Mouse (Mus musculus): ENCODE measurements around the gene Rps19.

Rps19 gene

DNA sequence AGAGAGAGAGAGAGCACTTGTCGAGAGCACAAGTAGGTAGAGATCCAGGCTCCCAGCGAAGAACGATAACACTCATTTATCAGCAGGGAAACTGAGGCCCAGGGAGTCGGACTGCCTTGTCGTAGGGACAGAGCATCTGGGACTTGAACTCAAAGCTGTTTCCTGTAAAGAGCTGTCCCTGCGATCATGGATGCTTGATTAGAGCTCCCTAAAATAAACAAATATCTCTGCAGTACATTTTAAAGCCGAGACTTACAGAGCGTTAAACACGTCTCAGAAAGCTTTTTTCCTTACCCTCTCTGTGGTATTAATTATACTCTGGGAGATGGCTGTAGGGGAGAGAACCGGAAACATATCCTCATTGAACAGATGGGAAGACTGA lies 19.3 kb downstream of the Rps19 start:
- peak in 1 of 2 experiments; percentile 46 for DNase-seq

DNA sequence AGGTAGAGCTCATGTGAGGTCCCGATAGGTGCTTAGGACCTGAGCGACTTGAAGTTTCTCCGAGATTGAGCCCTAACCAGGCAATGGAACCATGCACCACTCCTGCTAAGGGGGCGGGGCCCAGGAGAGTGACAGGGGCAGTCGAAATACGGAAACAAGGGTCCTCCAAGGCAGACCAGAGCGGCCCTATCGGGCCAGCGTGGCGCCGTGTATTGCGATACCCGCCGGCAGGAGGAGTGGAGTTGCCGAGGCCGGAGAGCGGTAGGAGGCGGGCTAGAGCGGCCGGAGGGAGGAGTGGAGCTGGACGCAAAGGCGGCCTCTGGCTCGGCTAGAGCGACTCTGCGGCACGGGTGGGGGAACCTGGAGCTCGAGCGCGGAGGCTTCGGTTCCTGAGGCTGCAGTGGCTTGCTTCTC lies 19.9 kb downstream of the Rps19 start:
- DNase-seq = peak; percentile 96 to 97

DNA sequence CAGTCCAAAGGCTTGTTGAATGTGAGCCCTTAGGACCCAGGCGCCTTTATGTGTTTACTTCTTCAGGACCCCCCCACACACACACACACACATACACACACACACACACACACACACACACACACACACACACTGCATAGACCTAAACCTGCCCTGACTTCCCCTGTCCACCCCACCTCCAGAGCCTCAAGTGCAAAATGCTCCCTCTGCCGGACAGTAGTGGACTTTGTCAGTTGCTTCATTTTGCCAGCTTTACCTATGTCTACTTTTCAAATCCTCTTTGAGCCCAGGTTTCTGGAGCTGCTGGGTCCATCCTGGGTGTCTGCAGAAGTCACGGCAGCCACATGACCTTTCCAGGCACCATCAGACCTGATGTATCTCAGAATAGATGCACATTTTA lies 20.8 kb downstream of the Rps19 start:
- peak; percentile 83 to 84 for DNase-seq

DNA sequence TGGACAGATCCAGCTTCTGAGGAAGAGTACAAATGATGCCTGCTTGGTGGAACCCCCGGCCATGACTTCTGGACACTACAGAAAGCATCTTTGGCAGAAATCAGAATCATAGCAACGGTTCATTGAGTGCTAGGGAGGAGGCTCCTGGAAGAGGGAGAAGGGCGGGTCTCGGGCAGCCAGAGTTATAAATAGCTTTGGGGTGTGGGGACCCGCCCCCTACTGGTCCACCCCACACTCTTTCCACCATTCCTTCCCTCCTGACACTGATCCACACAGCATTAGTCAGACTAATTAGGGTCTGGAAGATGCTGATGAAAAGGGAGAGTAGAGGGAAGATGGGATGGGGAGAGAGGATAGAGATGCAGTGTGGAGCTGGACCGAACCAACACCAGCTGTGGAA lies 22.4 kb downstream of the Rps19 start:
- no peak for DNase-seq

DNA sequence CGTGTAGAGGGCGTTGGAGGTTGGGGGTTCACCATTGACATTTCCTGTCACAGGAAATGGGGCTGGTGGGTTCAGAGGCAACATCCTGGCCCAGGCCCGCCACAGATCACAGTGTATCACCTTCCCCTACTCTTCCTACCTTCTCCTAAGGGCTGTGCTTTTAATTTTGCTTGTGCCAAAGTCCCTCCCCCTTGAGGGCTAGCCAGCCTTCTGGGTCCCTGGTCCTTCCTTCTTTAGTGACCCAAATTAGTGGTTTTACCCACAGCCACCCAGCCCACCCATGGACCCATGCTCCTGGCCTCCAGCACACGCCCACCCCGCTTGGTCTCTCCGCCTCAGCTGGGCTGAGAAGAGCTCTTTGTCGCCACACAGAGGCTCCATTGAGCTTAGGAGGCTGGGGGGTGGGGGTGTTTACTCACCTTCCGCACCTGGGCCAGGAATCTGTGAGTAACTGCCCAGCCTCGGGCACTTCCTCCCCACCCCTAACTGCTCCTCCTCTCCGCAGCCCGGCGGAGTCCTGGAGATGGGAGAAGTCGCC lies 23.1 kb downstream of the Rps19 start:
- DNase-seq = peak; percentile 68 to 72

DNA sequence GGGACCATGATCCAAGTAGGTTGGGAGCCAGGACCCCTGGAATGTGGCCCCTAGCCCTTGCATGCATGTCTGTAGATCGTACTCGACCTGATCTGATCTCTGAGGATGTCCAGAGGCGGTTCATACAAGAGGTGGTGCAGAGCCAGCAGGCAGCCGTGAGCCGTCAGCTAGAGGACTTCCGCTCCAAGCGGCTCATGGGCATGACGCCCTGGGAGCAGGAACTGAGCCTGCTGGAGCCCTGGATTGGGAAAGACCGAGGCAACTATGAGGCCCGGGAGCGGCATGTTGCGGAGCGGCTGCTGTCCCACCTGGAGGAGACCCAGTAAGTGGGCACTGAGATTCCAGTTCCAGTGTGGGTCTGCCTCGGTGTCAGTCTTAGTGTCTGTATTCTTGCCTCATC lies 28.3 kb downstream of the Rps19 start:
- DNase-seq = no peak

DNA sequence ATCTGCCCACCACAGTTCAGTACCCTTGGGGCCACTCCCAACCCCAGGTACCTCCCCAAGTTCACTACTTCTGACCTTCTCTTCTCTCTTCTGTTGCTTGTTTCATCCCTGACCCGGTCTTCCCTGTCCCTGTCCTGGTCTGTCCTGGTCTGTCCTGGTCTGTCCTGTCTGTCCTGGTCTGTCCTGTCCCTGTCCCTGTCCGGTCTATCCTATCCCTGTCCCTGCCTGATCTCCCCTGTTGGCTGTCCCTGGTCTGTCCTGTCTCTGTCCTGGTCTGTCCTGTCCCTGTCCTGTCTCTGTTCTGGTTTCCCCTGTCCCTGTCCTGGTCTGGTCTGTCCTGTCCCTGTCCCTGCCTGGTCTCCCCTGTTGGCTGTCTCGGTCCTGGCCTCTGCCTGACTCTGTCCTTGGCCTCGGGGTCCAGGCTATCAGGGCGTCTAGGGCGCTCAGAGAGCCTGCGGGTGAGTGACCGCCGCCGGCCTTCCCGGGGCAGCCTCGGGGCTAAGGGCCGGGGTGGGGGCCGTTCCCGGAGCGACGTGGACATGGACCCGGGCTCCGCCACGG lies 34.7 kb downstream of the Rps19 start:
- DNase-seq = no peak

DNA sequence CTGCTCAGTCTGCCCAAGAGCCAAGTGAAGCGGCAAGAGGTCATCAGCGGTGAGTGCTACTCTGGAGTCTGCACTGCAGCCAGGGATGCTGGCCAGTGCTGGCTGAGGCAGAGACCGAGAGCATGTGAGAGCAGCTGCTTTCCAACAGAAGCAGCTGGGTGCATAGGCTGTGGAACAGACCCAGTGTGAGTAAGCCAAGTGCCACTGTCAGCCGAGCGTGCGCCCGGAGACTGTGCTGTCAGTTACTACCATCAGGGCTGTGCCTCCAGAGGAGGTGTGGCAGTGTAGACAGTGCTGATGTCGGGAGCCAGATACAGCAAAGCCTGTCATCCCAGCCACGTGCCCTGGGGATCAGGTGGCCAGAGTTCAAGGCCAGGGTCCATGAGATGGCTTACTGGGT lies 35.6 kb downstream of the Rps19 start:
- DNase-seq = no peak

DNA sequence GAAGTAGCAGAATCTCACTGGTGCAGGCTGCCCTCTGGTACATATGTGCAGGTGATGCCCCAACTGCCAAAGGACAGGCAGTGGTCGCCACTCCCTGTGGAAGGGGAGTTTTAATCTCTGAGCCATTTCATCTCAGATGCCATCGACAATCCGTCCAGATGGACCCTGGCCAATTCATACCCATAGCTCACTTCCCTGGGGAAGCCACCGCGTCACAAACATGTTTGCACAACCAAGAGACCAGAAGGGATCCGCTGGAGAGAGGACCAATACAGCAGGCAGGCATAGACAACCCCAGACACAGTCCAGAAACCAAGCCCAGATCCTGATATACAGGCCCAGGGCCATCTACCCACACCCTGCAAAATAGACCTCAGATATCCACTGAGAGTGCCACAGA lies 46.3 kb downstream of the Rps19 start:
- DNase-seq = no peak

DNA sequence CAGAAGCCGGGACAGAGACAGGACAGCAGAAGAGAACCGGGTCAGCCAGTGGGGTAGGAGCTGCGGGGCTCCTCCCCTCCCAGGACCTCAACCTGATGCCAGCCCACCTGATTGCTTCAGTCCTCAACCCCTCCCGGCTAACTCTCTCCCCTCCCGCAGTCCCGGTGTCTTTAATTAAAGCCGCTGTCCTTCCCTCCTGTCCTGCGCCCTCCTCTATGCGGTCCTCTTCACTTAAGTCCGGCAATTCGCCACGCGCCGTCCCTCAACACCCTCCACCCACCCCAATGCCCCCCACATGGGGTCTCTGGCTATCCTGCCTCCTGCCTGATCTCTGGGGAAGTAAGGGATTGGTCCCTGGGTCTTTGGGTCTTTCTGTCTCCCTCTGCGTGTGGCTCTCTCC lies 47.5 kb downstream of the Rps19 start:
- DNase-seq = no peak
